Mouse (Mus musculus): ENCODE results near the gene Slc37a1. TPM values are rescaled to one million over a fixed set of nuclear protein-coding genes. Genes with fewer than 3 reads are reported as not detected.

Slc37a1 gene
- total and polyA plus RNA-seq, 3 experiments: 5.7 to 13.4 (median 13.1) TPM

- no peak for DNase-seq
Measured at GRCm38 (mm10) chr17:31294363-31295214, 8.0 kb downstream of the Slc37a1 start.

GRCm38 (mm10) chr17:31295215-31295891 lies 8.8 kb downstream of the Slc37a1 start:
- peak; percentile 76 for DNase-seq

- DNase-seq: peak; percentile 94
Measured at GRCm38 (mm10) chr17:31295892-31296781, 9.5 kb downstream of the Slc37a1 start.

GRCm38 (mm10) chr17:31297521-31297939 lies 10.9 kb downstream of the Slc37a1 start:
- DNase-seq: peak; percentile 87

GRCm38 (mm10) chr17:31298419-31299209 lies 12.0 kb downstream of the Slc37a1 start:
- no peak for DNase-seq

- no peak for DNase-seq
Measured at GRCm38 (mm10) chr17:31299981-31300380, 13.4 kb downstream of the Slc37a1 start.

GRCm38 (mm10) chr17:31300736-31301135 lies 14.1 kb downstream of the Slc37a1 start:
- no peak for DNase-seq

- DNase-seq: no peak
Measured at GRCm38 (mm10) chr17:31303401-31303800, 16.8 kb downstream of the Slc37a1 start.

GRCm38 (mm10) chr17:31304895-31305775 lies 18.5 kb downstream of the Slc37a1 start:
- DNase-seq: peak; percentile 81

GRCm38 (mm10) chr17:31305776-31306120 lies 19.2 kb downstream of the Slc37a1 start:
- DNase-seq: no peak

- DNase-seq: no peak
Measured at GRCm38 (mm10) chr17:31307756-31308155, 21.2 kb downstream of the Slc37a1 start.

GRCm38 (mm10) chr17:31308291-31308816 lies 21.8 kb downstream of the Slc37a1 start:
- no peak for DNase-seq

GRCm38 (mm10) chr17:31309281-31309793 lies 22.7 kb downstream of the Slc37a1 start:
- DNase-seq: peak; percentile 72

- no peak for DNase-seq
Measured at GRCm38 (mm10) chr17:31311047-31311446, 24.5 kb downstream of the Slc37a1 start.

- no peak for DNase-seq
Measured at GRCm38 (mm10) chr17:31312648-31313047, 26.1 kb downstream of the Slc37a1 start.

GRCm38 (mm10) chr17:31315046-31315792 lies 28.6 kb downstream of the Slc37a1 start:
- DNase-seq: peak; percentile 60

- no peak for DNase-seq
Measured at GRCm38 (mm10) chr17:31315993-31316392, 29.4 kb downstream of the Slc37a1 start.

GRCm38 (mm10) chr17:31316998-31317397 lies 30.4 kb downstream of the Slc37a1 start:
- DNase-seq: no peak
